In the genomic region with DNA sequence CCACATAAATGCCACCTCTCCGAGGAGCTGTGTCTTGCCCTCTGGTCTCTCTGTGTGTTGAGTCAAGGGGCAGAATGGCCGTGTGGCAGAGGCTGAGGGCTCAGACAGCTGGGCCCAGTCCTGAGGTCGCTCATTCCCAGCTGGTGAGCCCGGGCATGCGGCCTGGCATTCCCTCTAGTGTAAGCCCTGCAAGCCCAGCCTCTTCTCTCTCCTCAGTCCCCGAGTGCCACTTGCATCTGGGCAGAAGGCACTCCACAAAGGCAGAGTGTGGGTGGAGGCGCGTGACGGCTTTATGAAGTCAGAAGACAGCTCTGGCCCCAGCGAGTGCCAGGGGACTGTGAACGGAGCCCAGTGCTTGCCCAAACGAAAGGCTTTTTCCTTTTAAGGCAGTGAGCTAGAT, we compare ENCODE assay signal across 13 mouse cellular contexts.
DNase-seq lines count a peak whose midpoint lies in the region; ATAC-seq lines count a peak whose summit lies in the region.
"Had no signal": no experiment of that assay in that cellular context is flagged by ENCODE, and none has a peak within 500 bp of the region (broad histone marks: within the 10 kb centered on the region; RNA-seq: fewer than 3 reads in every experiment).

No protein-coding gene starts in this region.

- no peak overlapping the region for H3K9ac ChIP-seq in heart, embryonic 15.5 days

- H3K4me3 ChIP-seq in heart, embryonic 15.5 days: no peak overlapping the region
- no peak overlapping the region for H3K4me3 ChIP-seq in limb, embryonic 10.5 days
- H3K4me3 ChIP-seq: megakaryocyte, embryonic 14.5 days had no signal

- WGBS in heart, embryonic 15.5 days: 82% methylated on average over 12 of the region's 12 CpGs
- WGBS in limb, embryonic 10.5 days: 88% methylated on average over 12 of the region's 12 CpGs

- H3K27me3 ChIP-seq in heart, embryonic 15.5 days: peaks cover 16% of the 10 kb centered on the region
- H3K27me3 ChIP-seq in limb, embryonic 10.5 days (ENCODE audit: low read depth, poor library complexity, severe bottlenecking): no peaks in the 10 kb centered on the region

- intact Hi-C loops in heart, postnatal 25 days (cut with DNase I): no loop called here

- H3K27ac ChIP-seq in heart, embryonic 15.5 days: no peak overlapping the region
- no peak overlapping the region for H3K27ac ChIP-seq in limb, embryonic 10.5 days

- 0 out of 2 replicates have a peak, but pooled peaks have one; percentile 15 for ATAC-seq in heart, embryonic 15.5 days (replicated peaks; ENCODE audit: insufficient number of reproducible peaks, insufficient read depth, low FRiP score, low read depth)
- ATAC-seq in granulocyte monocyte progenitor cell, adult 5-6 weeks (replicated peaks; ENCODE audit: poor library complexity, severe bottlenecking): no peak

- no peaks in the 10 kb centered on the region for H3K9me3 ChIP-seq in heart, embryonic 15.5 days (replicated peaks)
- H3K9me3 ChIP-seq in limb, embryonic 10.5 days (replicated peaks): no peaks in the 10 kb centered on the region

- no peaks in the 10 kb centered on the region for H3K36me3 ChIP-seq in heart, embryonic 15.5 days
- peaks cover 54% of the 10 kb centered on the region for H3K36me3 ChIP-seq in limb, embryonic 10.5 days

- H3K4me1 ChIP-seq in heart, embryonic 15.5 days (replicated peaks): no peaks in the 10 kb centered on the region
- peaks cover 18% of the 10 kb centered on the region for H3K4me1 ChIP-seq in limb, embryonic 10.5 days

- H3K4me2 ChIP-seq in heart, embryonic 15.5 days: no peak overlapping the region

- DNase-seq in heart, postnatal 25 days (ENCODE audit: low spot score): no peak
- peak; percentile 90 for DNase-seq in brain, adult 2 months (ENCODE audit: low read depth, low spot score)
- DNase-seq in layer of hippocampus, adult 9-11 months: peak; percentile 86
- DNase-seq in lung, postnatal 36 days: peak; percentile 39
- DNase-seq in liver: no peak
- no peak for DNase-seq in limb, embryonic 10.5 days (ENCODE audit: low spot score)
- DNase-seq: heart, adult 11 months; heart, postnatal 36 days; kidney, adult 9 months; retina, postnatal 1 day had no signal

Comparison
In these comparisons a context has a peak if more than half of its experiments do, and no peak if none do; other contexts are left out.
1. DNase-seq: peak in brain, adult 2 months (single experiment), layer of hippocampus, adult 9-11 months (single experiment) and lung, postnatal 36 days (single experiment); none in heart, postnatal 25 days (single experiment), liver (single experiment) and limb, embryonic 10.5 days (single experiment).